Mouse (Mus musculus) C2C12 (cell line): ENCODE results near the gene Tlk1.

Experiments
- CTCF ChIP-seq: IDR thresholded peaks from one replicate; pipeline ENCODE4 v1.5.1; 2011; ENCODE audit not compliant: control insufficient read depth, insufficient read depth, insufficient read length
- FOSL1 ChIP-seq: IDR thresholded peaks from one replicate; pipeline ENCODE4 v1.8.0; 2011; ENCODE audit warnings: mild to moderate bottlenecking, low read length; ENCODE audit not compliant: poor library complexity, insufficient read depth, severe bottlenecking
- MAX ChIP-seq: IDR thresholded peaks from one replicate; pipeline ENCODE4 v1.6.1; 2011; ENCODE audit warnings: mild to moderate bottlenecking, control low read depth
- MYOD1 ChIP-seq: IDR thresholded peaks from one replicate; pipeline ENCODE4 v1.6.1; 2011; ENCODE audit warnings: low read depth; ENCODE audit not compliant: control insufficient read depth, insufficient read length
- MYOG ChIP-seq: IDR thresholded peaks from one replicate; pipeline ENCODE4 v1.6.1; 2011; ENCODE audit not compliant: control insufficient read depth, insufficient read length; ENCODE audit errors: extremely low read depth
- USF1 ChIP-seq: IDR thresholded peaks from one replicate; pipeline ENCODE4 v1.6.1; 2011; ENCODE audit warnings: low read depth, mild to moderate bottlenecking, control low read depth, moderate library complexity

DNA sequence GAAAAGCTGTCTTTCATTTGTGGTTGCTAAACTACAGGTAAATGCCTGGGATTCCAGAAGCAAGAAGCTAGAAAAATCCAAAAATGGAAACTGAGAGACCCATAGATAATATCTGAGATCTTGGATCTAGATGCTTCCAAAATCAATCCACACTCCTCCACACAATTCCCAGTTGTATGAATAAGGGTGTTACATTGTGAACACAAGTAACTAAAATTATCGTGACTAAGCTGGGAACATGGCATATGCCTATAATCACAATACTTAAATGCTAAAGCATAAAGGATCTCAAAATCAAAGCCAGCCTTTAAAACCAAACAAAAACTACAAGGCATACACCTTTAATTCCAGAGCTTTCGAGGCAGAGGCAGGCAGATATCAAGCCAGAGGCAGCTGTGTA, 9.5 kb downstream of the Tlk1 start:
- TF ChIP-seq CTCF (no peak), USF1 (no peak), MAX (no peak), MYOD1 (no peak), FOSL1 (no peak), MYOG (no peak)
